Mouse (Mus musculus) MEL (cell line): ENCODE measurements around the gene Myl6b. TPM values are rescaled to one million over a fixed set of nuclear protein-coding genes. Genes with fewer than 3 reads are reported as not detected.
A peak's percentile ranks its signal among the peaks of the same experiment; 100 is the strongest.

Source experiments
- DNase-seq: peaks from one replicate; pipeline ENCODE4 v3.0.0; 2011; ENCODE audit warnings: low read depth, low spot score
- H3K27ac ChIP-seq: 2 replicates; pipeline ENCODE4 v1.5.1; 2012; ENCODE audit warnings: low read depth, mild to moderate bottlenecking, control low read depth, low read length, moderate library complexity; ENCODE audit not compliant: control insufficient read depth
- H3K27me3 ChIP-seq, 2 experiments: fragments of 150-350 bp in 1 of 2; sonication (generic) in 1 of 2; 2 replicates each; pipeline ENCODE4 v1.6.1; 2012; ENCODE audit warnings: low read length in 2 of 2, mild to moderate bottlenecking in 2 of 2, improper control_type of control experiment in 1 of 2, moderate library complexity in 1 of 2; ENCODE audit not compliant: insufficient read depth in 2 of 2, control insufficient read depth in 1 of 2
- H3K36me3 ChIP-seq, 2 experiments: 2 replicates each; pipeline ENCODE4 v1.6.1; 2012 to 2014; ENCODE audit warnings: low read length in 2 of 2, improper control_type of control experiment in 1 of 2, inconsistent platforms in 1 of 2, mild to moderate bottlenecking in 1 of 2; ENCODE audit not compliant: insufficient read depth in 2 of 2, control insufficient read depth in 1 of 2
- H3K4me1 ChIP-seq, 2 experiments: fragments of 150-350 bp in 1 of 2; sonication (generic) in 1 of 2; 2 replicates each; pipeline ENCODE4 v1.6.1; 2012; ENCODE audit warnings: low read length in 2 of 2, improper control_type of control experiment in 1 of 2, mild to moderate bottlenecking in 1 of 2; ENCODE audit not compliant: insufficient read depth in 2 of 2, control insufficient read depth in 1 of 2
- H3K4me3 ChIP-seq, 2 experiments: fragments of 150-350 bp in 1 of 2; sonication (generic) in 1 of 2; 2 replicates each; pipeline ENCODE4 v1.5.1; 2012; ENCODE audit warnings: low read depth in 2 of 2, low read length in 2 of 2, mild to moderate bottlenecking in 2 of 2, moderate library complexity in 2 of 2, control low read depth in 1 of 2, improper control_type of control experiment in 1 of 2; ENCODE audit not compliant: control insufficient read depth in 1 of 2, insufficient read depth in 1 of 2
- H3K79me2 ChIP-seq: 2 replicates; pipeline ENCODE4 v1.6.1; 2012; ENCODE audit warnings: mild to moderate bottlenecking, low read length, moderate library complexity; ENCODE audit not compliant: control insufficient read depth, poor library complexity, insufficient read depth
- H3K9ac ChIP-seq: 2 replicates; pipeline ENCODE4 v1.6.1; 2012; ENCODE audit warnings: low read depth, mild to moderate bottlenecking, control low read depth, low read length, moderate library complexity; ENCODE audit not compliant: control insufficient read depth, poor library complexity, severe bottlenecking
- H3K9me3 ChIP-seq: fragments of 150-350 bp; sonication (generic); replicated peaks from 2 replicates; pipeline ENCODE4 v1.6.1; 2012; ENCODE audit warnings: mild to moderate bottlenecking, low read length, improper control_type of control experiment, moderate library complexity; ENCODE audit not compliant: insufficient read depth
- BHLHE40 ChIP-seq: IDR thresholded peaks from 2 replicates; pipeline ENCODE4 v1.6.1; 2012; ENCODE audit warnings: low read depth, mild to moderate bottlenecking, inconsistent platforms, low read length, improper control_type of control experiment, borderline replicate concordance
- CHD1 ChIP-seq: IDR thresholded peaks from 2 replicates; pipeline ENCODE4 v1.6.1; 2012; ENCODE audit warnings: low read depth, mild to moderate bottlenecking, inconsistent platforms, low read length, improper control_type of control experiment
- CHD2 ChIP-seq: IDR thresholded peaks from 2 replicates; pipeline ENCODE4 v1.6.1; 2011; ENCODE audit warnings: low read length, improper control_type of control experiment
- CTCF ChIP-seq, 3 experiments: IDR thresholded peaks in 2 of 3; conservative IDR thresholded peaks in 1 of 3; 2 replicates each; pipeline ENCODE4 v1.5.1; 2011 to 2012; ENCODE audit warnings: low read length in 3 of 3, low read depth in 2 of 3, mild to moderate bottlenecking in 2 of 3, improper control_type of control experiment in 1 of 3, inconsistent platforms in 1 of 3, mixed read lengths in 1 of 3, moderate library complexity in 1 of 3; ENCODE audit not compliant: control insufficient read depth in 1 of 3, insufficient read depth in 1 of 3, poor library complexity in 1 of 3, severe bottlenecking in 1 of 3
- E2F4 ChIP-seq: IDR thresholded peaks from 2 replicates; pipeline ENCODE4 v1.6.1; 2011; ENCODE audit warnings: low read depth, low read length, improper control_type of control experiment, borderline replicate concordance
- ELF1 ChIP-seq: IDR thresholded peaks from 2 replicates; pipeline ENCODE4 v1.6.1; 2014; ENCODE audit warnings: low read depth, mild to moderate bottlenecking, inconsistent platforms, low read length, improper control_type of control experiment, moderate library complexity
- EP300 ChIP-seq, 2 experiments: IDR thresholded peaks; 2 replicates each; pipeline ENCODE4 v1.6.1; 2011; ENCODE audit warnings: improper control_type of control experiment in 2 of 2, low read length in 2 of 2, low read depth in 1 of 2, mild to moderate bottlenecking in 1 of 2
- ETS1 ChIP-seq: IDR thresholded peaks from 2 replicates; pipeline ENCODE4 v1.6.1; 2012; ENCODE audit warnings: low read depth, mild to moderate bottlenecking, inconsistent platforms, low read length, improper control_type of control experiment, moderate library complexity
- GABPA ChIP-seq: IDR thresholded peaks from 2 replicates; pipeline ENCODE4 v1.6.1; 2012; ENCODE audit warnings: low read depth, mild to moderate bottlenecking, inconsistent platforms, low read length, improper control_type of control experiment, moderate library complexity
- GATA1 ChIP-seq: IDR thresholded peaks from 2 replicates; pipeline ENCODE4 v1.6.1; 2011; ENCODE audit warnings: low read depth, low read length, improper control_type of control experiment
- JUND ChIP-seq: IDR thresholded peaks from 2 replicates; pipeline ENCODE4 v1.6.1; 2011; ENCODE audit warnings: low read depth, mild to moderate bottlenecking, improper control_type of control experiment, low read length
- KAT2A ChIP-seq: conservative IDR thresholded peaks from 2 replicates; pipeline ENCODE4 v1.6.1; 2012; ENCODE audit warnings: low read depth, low read length, improper control_type of control experiment, inconsistent platforms
- MAFK ChIP-seq: IDR thresholded peaks from 2 replicates; pipeline ENCODE4 v1.6.1; 2011; ENCODE audit warnings: low read depth, mild to moderate bottlenecking, low read length, improper control_type of control experiment, borderline replicate concordance
- MAX ChIP-seq: IDR thresholded peaks from 2 replicates; pipeline ENCODE4 v1.6.1; 2011; ENCODE audit warnings: low read length, improper control_type of control experiment
- MAZ ChIP-seq: IDR thresholded peaks from 2 replicates; pipeline ENCODE4 v1.6.1; 2012; ENCODE audit warnings: low read depth, mild to moderate bottlenecking, inconsistent platforms, low read length, improper control_type of control experiment
- MEF2A ChIP-seq: IDR thresholded peaks from 2 replicates; pipeline ENCODE4 v1.6.1; 2014; ENCODE audit warnings: low read depth, mild to moderate bottlenecking, inconsistent platforms, low read length, improper control_type of control experiment; ENCODE audit not compliant: poor library complexity, insufficient replicate concordance, severe bottlenecking; ENCODE audit errors: extremely low read depth
- MXI1 ChIP-seq: IDR thresholded peaks from 2 replicates; pipeline ENCODE4 v1.6.1; 2011; ENCODE audit warnings: mild to moderate bottlenecking, low read depth, low read length, improper control_type of control experiment
- MYB ChIP-seq: IDR thresholded peaks from 2 replicates; pipeline ENCODE4 v1.6.1; 2011; ENCODE audit warnings: mild to moderate bottlenecking, low read depth, low read length, improper control_type of control experiment
- MYC ChIP-seq: IDR thresholded peaks from 2 replicates; pipeline ENCODE4 v1.6.1; 2011; ENCODE audit warnings: low read depth, mild to moderate bottlenecking, low read length, improper control_type of control experiment, moderate library complexity
- NRF1 ChIP-seq: IDR thresholded peaks from 2 replicates; pipeline ENCODE4 v1.6.1; 2014; ENCODE audit warnings: low read depth, mild to moderate bottlenecking, inconsistent platforms, low read length, improper control_type of control experiment, moderate library complexity; ENCODE audit not compliant: poor library complexity, insufficient read depth, severe bottlenecking
- POLR2AphosphoS2 ChIP-seq: IDR thresholded peaks from 2 replicates; pipeline ENCODE4 v1.6.1; 2011; ENCODE audit warnings: low read length, improper control_type of control experiment
- POLR2AphosphoS5 ChIP-seq: IDR thresholded peaks from 2 replicates; pipeline ENCODE4 v1.6.1; 2012; ENCODE audit warnings: low read depth, borderline replicate concordance, mild to moderate bottlenecking, inconsistent platforms, low read length, moderate library complexity, mixed read lengths
- RAD21 ChIP-seq: IDR thresholded peaks from 2 replicates; pipeline ENCODE4 v1.6.1; 2011; ENCODE audit warnings: mild to moderate bottlenecking, low read depth, low read length, improper control_type of control experiment
- RCOR1 ChIP-seq: IDR thresholded peaks from 2 replicates; pipeline ENCODE4 v1.6.1; 2012; ENCODE audit warnings: low read depth, mild to moderate bottlenecking, inconsistent platforms, low read length, improper control_type of control experiment
- SIN3A ChIP-seq: IDR thresholded peaks from 2 replicates; pipeline ENCODE4 v1.6.1; 2012; ENCODE audit warnings: low read length, improper control_type of control experiment, inconsistent platforms
- SMC3 ChIP-seq: IDR thresholded peaks from 2 replicates; pipeline ENCODE4 v1.6.1; 2011; ENCODE audit warnings: low read depth, low read length, improper control_type of control experiment
- TAL1 ChIP-seq: IDR thresholded peaks from 2 replicates; pipeline ENCODE4 v1.6.1; 2012; ENCODE audit warnings: mild to moderate bottlenecking, inconsistent platforms, low read length, moderate library complexity, mixed read lengths
- TBP ChIP-seq: IDR thresholded peaks from 2 replicates; pipeline ENCODE4 v1.8.0; 2011; ENCODE audit warnings: low read depth, low read length, improper control_type of control experiment
- TCF12 ChIP-seq: IDR thresholded peaks from 2 replicates; pipeline ENCODE4 v1.6.1; 2014; ENCODE audit warnings: low read depth, mild to moderate bottlenecking, inconsistent platforms, low read length, improper control_type of control experiment, moderate library complexity
- UBTF ChIP-seq: IDR thresholded peaks from 2 replicates; pipeline ENCODE4 v1.6.1; 2012; ENCODE audit warnings: low read depth, mild to moderate bottlenecking, inconsistent platforms, low read length, improper control_type of control experiment, moderate library complexity, borderline replicate concordance; ENCODE audit not compliant: insufficient read depth
- USF1 ChIP-seq: IDR thresholded peaks from 2 replicates; pipeline ENCODE4 v1.6.1; 2014; ENCODE audit warnings: low read depth, mild to moderate bottlenecking, inconsistent platforms, low read length, improper control_type of control experiment, moderate library complexity
- USF2 ChIP-seq, 2 experiments: IDR thresholded peaks; 2 replicates each; pipeline ENCODE4 v1.6.1; 2011 to 2012; ENCODE audit warnings: improper control_type of control experiment in 2 of 2, low read length in 2 of 2, borderline replicate concordance in 1 of 2, inconsistent platforms in 1 of 2, low read depth in 1 of 2, mild to moderate bottlenecking in 1 of 2; ENCODE audit not compliant: insufficient read depth in 1 of 2
- ZC3H11A ChIP-seq: IDR thresholded peaks from 2 replicates; pipeline ENCODE4 v1.6.1; 2012; ENCODE audit warnings: low read depth, mild to moderate bottlenecking, inconsistent platforms, low read length, improper control_type of control experiment
- ZKSCAN1 ChIP-seq: IDR thresholded peaks from 2 replicates; pipeline ENCODE4 v1.6.1; 2012; ENCODE audit warnings: low read depth, mild to moderate bottlenecking, inconsistent platforms, low read length, improper control_type of control experiment, moderate library complexity
- ZMIZ1 ChIP-seq: IDR thresholded peaks from 2 replicates; pipeline ENCODE4 v1.6.1; 2012; ENCODE audit warnings: low read depth, mild to moderate bottlenecking, inconsistent platforms, low read length, improper control_type of control experiment, moderate library complexity
- ZNF384 ChIP-seq: IDR thresholded peaks from 2 replicates; pipeline ENCODE4 v1.6.1; 2012; ENCODE audit warnings: low read depth, mild to moderate bottlenecking, inconsistent platforms, low read length, improper control_type of control experiment
- polyA plus RNA-seq, 2 experiments: library from polyadenylated mRNA; stranded (reverse) in 1 of 2; unstranded in 1 of 2; fragments of >175 nt in 1 of 2; fragments of >200 nt in 1 of 2; gene quantifications; 2 replicates each; pipeline versions ENCODE4 v1.2.1 to v1.2.4; 2012; ENCODE audit warnings: low replicate concordance in 2 of 2, low read depth in 1 of 2; ENCODE audit not compliant: insufficient read length in 2 of 2, insufficient read depth in 1 of 2, missing spikeins in 1 of 2
- total RNA-seq: library from RNA; depleted of rRNA; stranded (reverse); fragments of 300-350 nt; gene quantifications from 2 replicates; pipeline ENCODE4 v1.2.3, GENCODE M21; 2012

The Myl6b gene
- total and polyA plus RNA-seq, 3 experiments: 1.8 to 18.8 TPM; not detected in 1

GRCm38 (mm10) chr10:128499116-128499671 lies 709 bp upstream of the Myl6b start:
- H3K79me2 ChIP-seq: peaks cover 11% of the 10 kb centered on the region
- H3K36me3 ChIP-seq: peaks cover 0 to 26% of the 10 kb centered on the region in 2 experiments; a peak in 2 of 4 replicates
- DNase-seq: peak; percentile 80
- no peaks in the 10 kb centered on the region for H3K9me3 ChIP-seq
- peak overlapping the region; percentile 54 to 73 for H3K4me3 ChIP-seq
- H3K9ac ChIP-seq: peak overlapping the region; percentile 76
- H3K4me1 ChIP-seq: peaks cover 19 to 33% of the 10 kb centered on the region in 2 experiments
- no peaks in the 10 kb centered on the region for H3K27me3 ChIP-seq
- H3K27ac ChIP-seq: peak overlapping the region; percentile 82
- TF ChIP-seq USF1 (no peak), POLR2AphosphoS5 (no peak), TAL1 (no peak), BHLHE40 (no peak), ZMIZ1 (peak; percentile 66; the same call in 1 of the 2 replicates), SIN3A (peak; percentile 89), RAD21 (no peak), EP300 (IDR thresholded peaks at IDR 0.05; ENCODE audit: low read depth in 1 of 2, low read length in 2 of 2) (peak; percentile 11 to 45; a peak in 1 of 4 replicates), SMC3 (no peak; the same call in 1 of the 2 replicates), MXI1 (peak; percentile 55; the same call in 1 of the 2 replicates), MYC (no peak), KAT2A (no peak), JUND (no peak), GATA1 (no peak), ETS1 (no peak), MEF2A (no peak), GABPA (no peak), MAX (no peak), ZKSCAN1 (no peak), CHD2 (no peak), ZC3H11A (no peak), CHD1 (no peak), NRF1 (no peak), CTCF (IDR thresholded peaks at IDR 0.05 in 2 of 3, conservative IDR thresholded peaks at IDR 0.05 in 1 of 3; ENCODE audit: control insufficient read depth in 1 of 3, insufficient read depth in 1 of 3, low read depth in 2 of 3, low read length in 3 of 3, poor library complexity in 1 of 3, severe bottlenecking in 1 of 3) (0 out of 6 replicates have a peak, but pooled peaks of 1 of the 3 experiments have one; percentile 7), MYB (0 out of 2 replicates have a peak, but pooled peaks have one; percentile 34), MAFK (no peak), MAZ (peak; percentile 81), POLR2AphosphoS2 (no peak), UBTF (no peak), RCOR1 (0 out of 2 replicates have a peak, but pooled peaks have one; percentile 24), ELF1 (no peak), E2F4 (no peak), TCF12 (peak; percentile 13; the same call in 1 of the 2 replicates), TBP (no peak; the same call in 1 of the 2 replicates), ZNF384 (no peak), USF2 (IDR thresholded peaks at IDR 0.05; ENCODE audit: borderline replicate concordance in 1 of 2, insufficient read depth in 1 of 2, low read depth in 1 of 2, low read length in 2 of 2) (no peak)
